Mouse (Mus musculus) spleen, postnatal 10 days (tissue): ENCODE measurements around the gene Gm12184.
A peak's percentile ranks its signal among the peaks of the same experiment; 100 is the strongest.
"Not testable (repeated sequence)": the region's sequence is repeated elsewhere in the genome, so short reads cannot be mapped to it uniquely, and the experiment has no call there.

Source experiments
- DNase-seq, 2 experiments: peaks; one replicate each; pipeline ENCODE4 v3.0.0; 2021 to 2022; ENCODE audit warnings: low spot score in 2 of 2

Gene Gm12184

DNA sequence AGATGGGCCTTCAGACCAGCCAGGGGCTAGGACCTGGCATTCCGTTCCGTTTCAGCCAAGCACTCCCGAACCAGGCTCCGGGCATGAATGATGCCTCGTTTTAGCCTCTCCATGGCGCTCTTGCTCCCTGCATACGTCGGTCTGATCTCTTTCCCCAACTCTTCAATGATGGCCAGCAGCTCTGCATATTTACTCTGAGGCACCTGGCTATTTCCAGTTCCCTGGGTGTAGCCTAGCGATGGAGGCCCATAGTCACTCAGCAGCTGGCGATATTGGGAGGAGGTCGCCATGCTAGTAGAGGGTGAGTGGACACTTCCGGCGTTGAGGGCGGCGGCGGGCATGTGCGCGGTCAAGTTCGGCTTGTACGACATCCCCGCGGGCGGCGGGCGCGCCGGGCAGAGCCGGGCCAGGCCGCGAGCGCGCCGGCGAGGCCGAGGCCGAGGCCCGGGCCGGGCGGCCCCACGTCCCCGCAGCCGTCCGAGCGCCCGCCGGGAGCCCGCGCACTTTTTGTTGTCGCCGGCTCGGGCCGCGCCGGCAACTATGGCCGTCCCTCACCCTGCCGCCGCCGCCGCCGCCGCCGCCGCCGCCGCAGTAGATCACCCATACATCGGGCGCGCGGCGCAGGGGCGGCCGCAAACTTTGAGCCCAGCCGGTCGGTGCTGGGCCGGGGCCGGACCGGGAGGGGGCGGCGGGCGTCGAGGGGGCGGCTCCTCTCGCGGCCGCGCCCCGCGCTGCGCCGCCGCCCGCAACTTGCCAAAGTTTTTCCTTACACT is at the start of gene Gm12184, which contains the start of gene Trim7:
Gm12184 (minus strand) TSS at position 677 of the 773 bp plus-strand sequence.
Trim7 (plus strand) TSS at position 162 of the 773 bp plus-strand sequence.
- DNase-seq, result peak in 1 of 2 experiments; percentile 37

DNA sequence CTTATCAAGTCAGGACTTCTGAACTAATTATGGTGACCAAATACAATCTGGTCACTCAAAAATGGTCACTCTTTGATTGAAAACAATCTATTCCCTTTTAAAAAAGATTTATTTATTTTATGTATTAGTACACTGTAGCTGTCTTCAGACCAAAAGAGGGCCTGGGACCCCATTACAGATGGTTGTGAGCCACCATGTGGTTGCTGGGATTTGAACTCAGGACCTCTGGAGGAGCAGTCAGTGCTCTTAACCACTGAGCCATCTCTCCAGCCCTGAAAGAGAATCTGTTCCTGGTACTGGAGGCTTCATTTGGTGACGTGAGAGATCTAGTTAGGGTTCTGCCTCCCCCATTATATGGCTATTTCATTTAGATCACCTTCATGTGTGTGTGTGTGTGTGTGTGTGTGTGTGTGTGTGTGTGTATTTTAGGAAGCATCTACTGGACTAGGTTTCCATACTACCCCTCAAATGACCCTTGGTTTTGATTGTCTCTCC is 48.9 kb upstream of the Gm12184 start:
- DNase-seq, result not testable (repeated sequence)

DNA sequence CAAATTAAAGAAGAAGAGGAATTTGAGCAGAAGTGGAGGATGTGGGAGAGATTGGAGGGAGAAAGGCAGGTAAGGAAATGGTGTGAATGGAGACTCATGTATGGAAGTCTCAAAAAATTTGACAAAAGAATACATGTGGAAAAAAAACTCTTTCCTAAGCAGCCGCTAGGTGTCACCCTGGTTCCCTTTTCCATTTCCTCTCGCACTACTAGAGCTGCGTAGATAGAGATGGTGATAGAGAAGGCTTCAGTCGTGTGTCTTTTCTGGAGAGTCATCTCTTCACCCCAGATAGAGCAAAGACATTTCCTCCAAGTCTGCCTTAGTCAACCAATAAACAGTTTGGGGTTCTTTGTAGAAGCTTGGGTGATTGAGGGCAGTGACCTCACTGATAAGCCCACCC is 48.0 kb upstream of the Gm12184 start:
- peak; percentile 48 to 72 for DNase-seq

DNA sequence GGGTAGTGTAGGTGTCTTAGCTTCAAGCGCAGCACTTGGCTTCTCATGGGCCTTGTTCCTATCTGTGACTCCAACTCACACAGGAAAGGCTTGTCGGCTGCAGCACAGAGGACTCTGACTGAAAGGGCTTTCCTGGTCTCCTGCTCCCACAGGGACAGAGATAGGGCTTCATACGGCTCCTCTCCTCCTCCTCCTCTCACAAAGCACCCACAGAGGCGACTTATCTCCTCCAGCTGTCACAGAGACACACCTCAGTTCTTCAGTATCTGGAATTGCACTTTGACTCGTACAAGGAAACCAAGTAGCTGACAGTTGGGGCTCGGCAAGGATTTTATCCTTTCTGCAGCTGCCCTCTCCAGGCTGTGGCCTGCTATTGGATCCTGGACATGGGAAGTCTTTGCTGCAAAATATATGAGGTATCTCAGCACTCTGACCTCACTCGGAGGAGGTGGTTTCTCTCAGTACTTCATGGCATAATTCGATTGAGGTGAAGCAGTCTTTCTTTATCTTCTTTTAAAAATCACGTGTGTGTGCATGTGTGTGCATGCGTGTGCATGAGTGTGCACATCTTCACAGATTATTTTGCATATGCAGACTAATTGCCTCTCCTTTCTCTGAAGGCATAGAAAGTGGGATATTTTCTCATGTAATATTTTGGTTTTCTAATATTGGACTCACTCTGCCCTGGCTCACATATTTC is 47.3 kb upstream of the Gm12184 start:
- peak in 1 of 2 experiments; percentile 44 for DNase-seq

DNA sequence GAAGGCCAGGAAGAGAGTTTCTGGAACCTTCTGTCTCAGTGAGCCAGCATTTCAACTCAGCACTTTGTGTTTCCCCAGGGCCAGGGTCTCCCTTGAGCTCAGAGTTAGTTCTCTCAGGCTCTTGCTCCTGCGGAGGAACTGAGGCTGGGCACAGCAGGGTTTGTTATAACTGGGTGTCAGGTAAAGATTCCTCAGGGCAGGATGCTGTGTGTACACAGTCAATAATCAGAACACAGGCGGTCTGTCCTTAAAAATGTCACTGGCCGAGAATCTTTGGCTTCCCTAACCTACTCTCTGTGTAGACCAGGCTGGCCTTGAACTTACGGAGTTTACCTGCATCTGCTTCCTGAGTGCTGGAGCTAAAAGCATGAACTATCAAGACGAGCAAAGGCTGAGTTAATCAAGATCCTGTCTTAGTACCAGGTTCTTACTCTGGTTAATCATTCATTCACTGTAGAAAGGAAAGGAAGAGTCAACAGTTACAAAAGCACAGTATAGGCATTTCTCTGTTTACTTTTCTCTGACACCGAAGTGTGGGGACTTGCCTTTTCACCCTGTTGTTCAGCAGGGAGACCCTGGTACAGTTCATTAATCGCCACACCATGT is 46.3 kb upstream of the Gm12184 start:
- DNase-seq, result no peak

DNA sequence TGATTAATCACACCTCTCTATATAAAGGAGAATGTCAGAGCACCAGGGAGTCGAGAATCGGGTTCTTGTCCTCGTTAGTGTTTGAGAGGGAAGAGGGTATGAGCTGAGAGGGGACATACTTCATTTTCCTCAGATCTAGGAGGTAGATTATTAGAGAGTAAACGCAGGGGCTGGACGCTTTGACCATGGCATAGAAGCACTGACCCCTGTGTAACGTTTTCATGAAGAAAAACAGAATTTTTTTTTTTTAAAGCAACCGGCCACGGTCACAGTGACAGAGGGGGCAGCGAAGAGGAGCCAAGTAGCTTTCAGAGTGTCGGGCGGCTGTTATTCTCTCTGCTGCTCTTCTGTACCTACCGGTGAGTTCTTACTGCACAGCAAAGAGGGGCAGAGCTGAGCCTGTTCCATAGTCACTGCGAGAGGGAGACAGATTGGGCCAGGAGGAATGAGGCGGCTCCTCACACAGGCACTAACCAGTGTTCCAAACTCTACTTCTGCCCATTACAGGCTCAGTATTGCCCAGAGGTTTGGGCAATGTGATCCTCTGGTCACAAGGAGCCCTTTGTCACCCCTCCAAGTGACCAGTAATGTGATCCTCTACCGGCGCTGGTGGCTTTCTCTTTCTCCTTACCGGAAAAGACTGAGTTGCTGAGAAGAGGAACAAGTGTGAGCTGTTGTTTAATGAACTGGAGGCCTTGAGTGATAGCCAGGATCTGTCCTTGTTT is 45.5 kb upstream of the Gm12184 start:
- peak; percentile 51 to 60 for DNase-seq

DNA sequence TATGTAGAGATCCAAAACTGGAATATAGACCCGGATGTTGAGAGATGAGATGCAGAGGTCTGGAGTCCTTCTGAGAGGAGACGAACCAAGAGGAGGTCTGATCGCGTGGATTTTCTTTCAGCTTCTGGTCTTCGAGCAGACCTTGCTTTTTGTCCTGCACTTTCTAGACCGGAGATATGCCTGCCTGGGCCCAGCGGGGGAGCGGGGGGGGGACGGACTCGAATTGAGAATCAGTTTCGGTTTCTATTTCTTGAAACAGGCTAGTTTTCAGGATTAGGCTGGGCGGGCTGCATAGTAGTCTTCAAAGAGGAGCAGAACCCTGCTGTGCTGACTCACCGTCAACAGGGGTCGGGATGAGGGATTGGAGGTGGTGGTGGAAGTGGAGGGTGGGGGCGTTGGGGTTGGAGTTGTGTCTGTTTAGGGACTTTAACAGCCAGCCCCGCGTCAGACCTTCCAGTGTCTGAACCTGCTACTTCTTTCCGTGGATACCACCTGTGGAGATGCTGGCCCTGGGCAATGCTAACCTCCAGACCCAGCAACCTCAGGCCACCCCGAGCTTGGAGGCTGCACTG is 44.8 kb upstream of the Gm12184 start, which contains the start of gene Irgm1:
Irgm1 (minus strand) TSS at position 483 of the 572 bp plus-strand sequence.
- DNase-seq, result peak; percentile 71 to 85

DNA sequence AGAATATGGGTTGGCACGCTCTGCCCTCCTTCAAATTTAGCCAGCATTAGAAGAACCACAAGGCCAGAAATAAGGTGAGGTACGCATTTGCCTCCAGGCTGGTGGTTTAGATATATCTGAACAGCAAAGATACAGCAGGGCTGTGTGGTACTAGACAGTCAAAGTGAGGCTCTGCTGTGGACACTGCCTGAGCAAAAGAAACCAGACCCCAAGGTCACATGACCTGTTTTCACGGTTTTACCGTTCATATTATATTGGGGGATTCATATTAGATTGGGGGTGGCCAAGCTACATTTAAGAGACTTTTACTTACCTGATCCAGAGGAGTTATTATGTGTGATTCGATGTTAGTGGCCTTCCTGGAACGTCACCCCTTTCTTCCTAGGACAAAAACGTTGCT is 44.3 kb upstream of the Gm12184 start:
- peak in 1 of 2 experiments; percentile 28 for DNase-seq

DNA sequence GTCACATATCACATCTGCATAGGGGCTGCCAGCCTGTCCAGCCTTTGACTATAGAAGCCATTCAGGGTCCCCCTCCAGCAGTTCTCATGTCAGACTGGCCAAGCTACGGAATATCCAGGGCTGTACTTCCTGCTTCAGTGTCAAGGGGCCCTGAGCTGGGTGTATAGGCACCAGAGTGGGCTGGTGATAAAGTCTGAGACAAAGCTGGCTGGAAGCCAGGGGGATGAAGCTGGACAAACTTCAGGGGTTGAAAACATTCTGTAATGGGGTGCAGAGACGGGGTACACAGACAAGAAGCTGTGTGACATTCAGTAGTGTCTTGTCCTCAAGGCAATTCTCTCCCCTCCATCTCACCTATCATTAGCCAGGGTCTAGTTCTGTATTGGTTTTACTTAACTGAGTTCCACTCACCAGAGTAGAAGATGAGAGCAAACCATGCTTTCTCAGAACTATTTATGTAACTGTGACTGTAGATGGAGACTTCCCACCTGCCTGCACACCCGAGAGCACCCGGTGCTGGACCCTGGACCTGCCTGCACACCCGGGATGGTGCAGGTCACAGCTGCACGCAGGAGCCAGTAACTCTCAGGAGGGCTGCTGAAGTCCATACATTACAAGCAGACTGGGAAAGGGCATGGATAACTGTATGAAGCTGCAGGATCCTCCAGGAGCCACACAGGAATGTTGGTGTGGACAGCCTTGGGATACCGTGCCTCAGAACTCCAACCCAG is 43.1 kb upstream of the Gm12184 start:
- peak in 1 of 2 experiments; percentile 32 for DNase-seq

DNA sequence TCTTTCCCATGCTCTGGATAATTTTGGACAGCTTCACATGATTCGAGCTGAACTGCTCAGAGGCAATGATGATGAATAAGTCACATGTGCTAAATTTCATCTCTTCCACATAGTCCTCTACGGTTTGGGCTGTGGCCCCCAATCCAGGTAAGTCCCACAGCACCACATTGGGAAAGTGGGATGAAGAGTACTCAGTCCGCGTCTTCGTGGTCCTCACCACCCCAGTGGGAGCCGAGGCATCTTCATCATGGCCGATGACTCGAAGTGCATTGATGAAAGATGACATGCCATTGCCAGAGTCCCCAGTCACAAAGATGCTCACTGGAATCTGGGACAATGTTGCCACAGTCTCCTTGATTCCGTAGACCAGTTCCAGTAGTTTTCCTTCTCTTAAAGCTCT is 40.0 kb upstream of the Gm12184 start:
- no peak for DNase-seq

DNA sequence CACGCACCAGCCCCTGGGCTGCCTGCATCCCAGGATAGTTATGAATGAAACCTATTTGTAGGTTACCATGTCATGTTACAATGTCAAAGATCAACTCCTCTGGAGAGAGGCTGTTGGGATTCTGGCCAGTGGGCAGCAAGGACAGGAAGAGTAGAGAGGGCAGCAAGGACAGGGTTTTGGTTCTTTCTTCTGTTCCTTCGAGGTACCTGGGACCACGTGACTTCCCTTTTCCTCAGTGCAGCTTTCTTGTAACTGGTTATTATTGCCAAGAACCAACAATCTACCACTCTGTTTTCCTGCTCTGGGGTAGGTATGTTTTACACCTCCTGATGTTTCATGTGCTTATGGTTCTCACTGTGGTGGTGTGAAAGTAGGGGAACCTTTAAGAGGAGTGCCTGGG is 37.4 kb upstream of the Gm12184 start:
- DNase-seq, result no peak

DNA sequence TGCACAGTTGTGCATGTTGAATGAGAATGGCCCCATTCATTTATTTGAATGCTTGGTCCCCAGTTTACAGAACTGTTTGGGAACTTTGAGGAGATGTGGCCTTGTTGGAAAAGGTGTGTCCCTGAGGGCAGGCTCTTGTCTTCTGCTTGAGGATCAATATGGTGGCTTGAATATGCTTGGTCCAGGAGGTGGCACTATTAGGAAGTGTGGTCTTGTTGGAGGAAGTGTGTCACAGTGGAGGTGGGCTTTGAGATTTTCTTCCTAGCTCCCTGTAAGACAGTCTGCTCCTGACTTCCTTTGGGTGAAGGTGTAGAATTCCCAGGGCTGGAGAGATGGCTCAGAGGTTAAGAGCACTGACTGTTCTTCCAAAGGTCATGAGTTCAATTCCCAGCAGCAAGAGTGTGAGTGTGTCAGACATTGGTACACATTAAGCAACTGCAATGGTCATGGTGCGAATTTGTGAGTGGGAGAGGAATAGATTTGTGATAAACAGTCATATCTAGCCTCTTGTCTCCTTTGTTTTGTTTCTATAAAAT is 36.4 kb upstream of the Gm12184 start:
- no peak for DNase-seq

DNA sequence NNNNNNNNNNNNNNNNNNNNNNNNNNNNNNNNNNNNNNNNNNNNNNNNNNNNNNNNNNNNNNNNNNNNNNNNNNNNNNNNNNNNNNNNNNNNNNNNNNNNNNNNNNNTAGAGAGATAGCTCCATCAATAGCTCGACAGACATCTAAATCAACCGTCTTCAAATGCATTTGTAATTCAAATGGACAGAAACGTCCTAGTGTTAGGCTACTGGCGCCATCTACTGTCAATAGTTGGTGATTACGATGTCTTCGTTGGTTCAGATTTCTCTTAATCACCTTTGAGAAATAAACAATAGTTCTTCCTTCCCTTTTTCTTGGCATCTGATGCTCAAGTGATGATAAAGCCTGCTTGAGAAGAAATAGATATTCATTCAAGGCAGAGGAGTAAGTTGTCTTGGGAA is 32.6 kb upstream of the Gm12184 start:
- peak in 1 of 2 experiments; percentile 74 for DNase-seq

DNA sequence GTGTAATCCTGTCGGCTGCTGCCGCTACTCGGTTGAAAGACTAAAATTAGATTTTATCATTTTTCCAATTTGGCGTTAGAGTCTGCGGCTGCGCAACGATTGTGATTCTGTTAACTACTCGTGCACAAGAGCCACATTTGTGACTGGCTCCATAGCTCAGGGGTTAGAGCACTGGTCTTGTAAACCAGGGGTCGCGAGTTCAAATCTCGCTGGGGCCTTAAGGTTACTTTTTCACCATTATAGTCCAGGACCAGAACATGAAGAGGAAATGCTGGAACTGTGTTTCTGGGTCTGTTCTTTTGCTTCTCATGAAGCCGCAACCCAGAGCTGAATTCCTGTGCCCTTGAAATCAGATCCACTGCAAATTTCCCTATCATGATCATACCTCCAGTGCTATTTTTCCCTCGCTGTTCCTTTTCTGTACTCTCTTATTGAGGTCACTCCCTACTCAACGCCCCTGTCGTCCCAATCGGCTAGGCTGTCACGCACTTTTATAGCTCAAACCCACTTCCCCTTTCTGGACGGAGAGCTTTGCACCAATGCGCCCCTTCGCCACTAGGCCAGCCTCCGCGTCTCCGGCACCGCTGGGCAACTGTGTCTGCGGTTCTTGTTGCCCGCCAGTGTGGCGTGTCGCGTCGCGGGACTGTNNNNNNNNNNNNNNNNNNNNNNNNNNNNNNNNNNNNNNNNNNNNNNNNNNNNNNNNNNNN is 27.2 kb upstream of the Gm12184 start:
- DNase-seq, result peak; percentile 84 to 87

DNA sequence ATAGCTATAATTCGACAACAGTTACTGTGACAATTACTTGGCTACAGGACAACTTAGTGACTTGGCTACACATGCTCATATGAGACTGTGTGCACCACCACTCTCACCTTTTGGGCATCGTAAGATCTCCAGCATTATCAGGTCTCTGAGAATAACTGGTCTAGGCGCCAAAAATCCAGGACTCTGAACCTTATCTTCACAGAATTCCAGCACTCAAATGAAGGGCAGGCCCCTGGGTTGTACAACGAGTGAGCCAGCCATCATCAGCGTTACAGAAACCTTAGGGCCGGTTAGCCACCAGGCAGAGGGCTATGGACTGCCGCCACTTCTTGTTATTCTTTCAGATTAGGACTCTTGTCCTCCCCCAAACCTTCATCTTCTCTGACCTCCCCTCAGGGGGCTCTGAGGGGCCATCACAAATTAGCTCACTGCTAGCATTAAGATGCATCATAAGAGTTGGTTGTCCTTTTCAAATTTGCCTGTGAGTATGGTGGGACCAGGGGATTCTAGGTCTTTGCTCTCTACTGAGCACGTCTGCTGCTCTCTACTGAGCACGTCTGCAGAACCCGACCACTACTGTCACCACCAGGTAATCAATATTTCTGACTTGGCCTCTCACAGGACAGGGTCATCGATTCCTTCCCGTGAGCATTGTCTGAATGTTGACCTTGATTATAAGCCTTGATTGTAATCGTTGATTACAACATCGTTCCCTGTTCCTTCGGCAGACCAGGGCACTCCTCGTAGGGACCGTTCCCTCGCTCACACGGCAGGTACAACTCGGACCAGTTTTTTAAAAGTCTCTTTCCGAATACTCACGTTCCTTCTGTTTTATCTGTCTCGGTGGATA is 26.4 kb upstream of the Gm12184 start:
- DNase-seq, result peak in 1 of 2 experiments; percentile 43

DNA sequence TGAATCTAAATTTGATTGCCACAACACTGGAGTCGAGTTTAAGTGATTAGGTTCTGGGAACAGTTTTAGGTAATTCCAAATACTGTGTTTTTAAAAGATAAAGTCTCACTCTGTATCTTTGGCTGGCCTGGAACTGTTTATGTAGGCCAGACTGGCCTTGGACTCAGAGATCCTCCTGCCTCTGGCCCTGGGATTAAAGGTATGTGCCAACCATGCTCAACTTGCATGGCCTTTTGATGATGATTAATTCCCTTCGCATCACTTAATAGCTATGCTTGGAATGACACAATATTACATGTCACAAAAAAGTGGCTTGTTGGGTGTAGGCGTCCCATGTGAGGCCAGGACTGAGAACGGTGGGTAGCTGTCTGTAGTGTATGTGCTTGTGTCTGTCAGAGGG is 25.7 kb upstream of the Gm12184 start:
- DNase-seq, result no peak

DNA sequence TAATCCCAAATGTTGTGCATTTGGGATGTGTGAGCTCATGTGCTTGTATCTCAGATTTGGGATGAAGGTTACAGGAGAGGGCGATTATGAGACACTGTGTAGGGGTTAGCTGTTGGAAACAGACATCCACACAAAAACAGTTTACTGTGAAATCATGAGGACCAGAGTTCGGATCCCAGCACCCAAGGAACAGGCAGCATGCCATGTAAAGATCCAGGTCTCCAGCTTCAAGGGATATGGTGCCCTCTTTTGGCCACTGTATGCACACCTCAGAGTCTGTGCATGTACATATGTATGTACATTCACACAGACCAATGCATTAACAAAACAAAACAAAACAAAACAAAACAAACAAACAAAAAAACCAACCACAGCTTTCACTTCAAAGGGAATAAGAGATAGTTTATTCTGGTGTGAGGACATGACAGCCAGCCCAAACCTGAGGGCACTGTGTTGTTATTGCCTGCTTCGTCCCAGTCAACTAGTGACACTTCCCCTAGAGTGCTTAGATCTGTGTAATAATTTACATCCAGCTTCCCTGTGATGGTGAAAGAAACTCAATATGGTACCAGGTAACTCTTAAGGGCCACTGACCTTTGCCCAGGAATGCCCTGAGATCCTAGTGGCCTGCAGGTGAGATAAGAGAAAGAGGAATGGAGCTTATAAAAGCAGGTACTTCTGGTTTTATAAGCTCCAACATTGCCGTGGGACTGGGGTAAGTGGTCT is 25.0 kb upstream of the Gm12184 start:
- DNase-seq, result no peak

DNA sequence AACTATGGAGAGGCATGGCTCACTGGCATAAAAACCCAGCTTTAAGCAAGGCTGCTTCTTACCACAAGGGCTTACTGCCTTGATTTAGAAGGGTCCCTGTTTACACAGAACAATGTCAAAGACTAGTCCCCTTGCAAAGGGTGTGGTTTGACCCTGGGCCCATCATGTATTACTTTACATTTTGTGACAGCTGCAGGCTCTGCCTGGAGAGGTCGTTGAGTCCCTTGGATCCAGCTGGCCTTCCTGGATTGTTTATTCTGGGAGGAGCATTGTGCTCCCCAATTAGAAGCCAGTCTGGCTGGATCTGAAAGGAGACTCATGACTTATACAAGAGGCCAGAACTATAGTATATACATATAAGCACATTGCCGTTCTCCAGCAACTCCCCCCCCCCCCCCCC is 23.8 kb upstream of the Gm12184 start:
- no peak for DNase-seq
